Mouse (Mus musculus): Measurements from ENCODE around the gene Serpina12.

DNA sequence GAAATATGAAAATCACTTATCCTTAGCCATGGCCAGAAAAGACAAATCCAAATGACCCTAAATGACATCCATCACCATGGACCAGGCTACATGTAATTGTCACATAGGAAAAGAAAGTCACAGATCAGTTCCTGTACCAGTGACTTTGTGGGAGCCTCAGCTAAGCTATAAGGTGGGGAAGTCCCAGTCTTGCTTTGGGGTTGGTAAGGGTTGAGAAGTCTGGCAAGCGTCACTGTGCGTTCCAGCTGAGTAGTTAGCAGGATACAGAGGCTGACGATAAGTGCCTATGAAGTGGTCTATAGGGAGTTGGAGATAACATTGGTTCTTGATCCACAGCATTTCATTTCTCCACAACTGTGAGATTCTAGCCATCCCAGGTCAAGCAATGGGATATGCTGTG lies 29.0 kb downstream of the Serpina12 start:
- no peak for TF ChIP-seq POLR2A (IDR thresholded peaks at IDR 0.05; ENCODE audit: control insufficient read depth, low read depth, low read length)
- TF ChIP-seq CTCF (IDR thresholded peaks at IDR 0.05; ENCODE audit: control insufficient read depth, insufficient read depth, insufficient replicate concordance, low read depth, low read length): no peak
